Mouse (Mus musculus) splenic B cell, adult 2 months (primary cell): Measurements from ENCODE around the gene Ranbp9.

Experiments
- DNase-seq: peaks from one replicate; pipeline ENCODE4 v3.0.0-alpha.2; 2011; ENCODE audit warnings: low read depth, low spot score
- H3K27me3 ChIP-seq: 2 replicates; pipeline ENCODE4 v1.6.1; 2012; ENCODE audit warnings: mild to moderate bottlenecking, low read length, moderate library complexity, mixed read lengths; ENCODE audit not compliant: control insufficient read depth, poor library complexity, insufficient read depth, severe bottlenecking
- H3K36me3 ChIP-seq: 2 replicates; pipeline ENCODE4 v1.6.1; 2012; ENCODE audit warnings: mild to moderate bottlenecking, low read length, moderate library complexity, mixed read lengths; ENCODE audit not compliant: control insufficient read depth, poor library complexity, insufficient read depth, severe bottlenecking

Ranbp9 gene

GRCm38 (mm10) chr13:43447721-43448120, 33.4 kb downstream of the Ranbp9 start:
- no peak for DNase-seq
- no peaks in the 10 kb centered on the region for H3K36me3 ChIP-seq
- H3K27me3 ChIP-seq: no peaks in the 10 kb centered on the region

GRCm38 (mm10) chr13:43445754-43446153, 35.3 kb downstream of the Ranbp9 start:
- no peaks in the 10 kb centered on the region for H3K36me3 ChIP-seq
- no peak for DNase-seq
- H3K27me3 ChIP-seq: no peaks in the 10 kb centered on the region

DNA sequence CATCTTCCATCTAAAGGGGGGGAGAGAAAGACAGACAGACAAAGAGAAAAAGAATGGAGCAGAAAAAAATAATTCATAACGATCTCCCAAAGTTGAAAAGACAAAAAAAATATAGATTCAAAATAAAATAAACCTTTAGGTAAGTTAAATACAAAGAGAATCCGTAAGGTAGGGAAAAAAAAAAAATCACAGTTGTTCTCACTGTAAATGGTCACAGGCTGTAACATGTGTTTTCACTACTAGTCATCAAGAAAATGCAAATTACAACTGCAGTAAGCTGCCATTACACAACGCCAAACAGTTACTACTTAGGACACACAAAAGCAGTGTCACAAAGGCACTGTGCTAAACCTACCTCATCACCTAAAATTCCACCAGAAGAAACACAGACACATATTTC, 36.4 kb downstream of the Ranbp9 start:
- no peaks in the 10 kb centered on the region for H3K36me3 ChIP-seq
- no peak for DNase-seq

GRCm38 (mm10) chr13:43443706-43444105, 37.4 kb downstream of the Ranbp9 start:
- no peak for DNase-seq
- no peaks in the 10 kb centered on the region for H3K36me3 ChIP-seq
- no peaks in the 10 kb centered on the region for H3K27me3 ChIP-seq

More for the DNA sequence above, 36.4 kb downstream of the Ranbp9 start:
- no peaks in the 10 kb centered on the region for H3K27me3 ChIP-seq

DNA sequence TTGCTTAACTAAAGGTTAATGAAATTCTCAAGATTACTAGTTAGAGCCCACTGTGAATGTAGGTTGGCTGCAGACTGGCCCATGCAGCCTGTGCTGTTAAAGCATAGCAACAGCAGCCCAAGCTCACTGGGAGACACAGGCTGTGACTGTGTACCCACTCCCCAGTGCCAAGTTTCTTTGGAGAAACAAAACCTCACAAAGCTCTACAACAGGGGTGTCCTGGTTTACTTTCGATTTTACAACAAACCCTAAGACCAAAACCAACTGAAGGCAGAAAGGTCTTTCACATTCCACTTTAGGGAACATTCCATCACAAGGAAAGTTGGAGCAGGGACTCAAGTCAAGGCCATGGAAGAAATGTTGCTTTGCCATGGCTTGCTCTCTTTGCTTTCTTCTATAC, 38.5 kb downstream of the Ranbp9 start:
- DNase-seq: no peak
- Histone ChIP-seq H3K36me3 (no peaks in the 10 kb centered on the region), H3K27me3 (no peaks in the 10 kb centered on the region)

DNA sequence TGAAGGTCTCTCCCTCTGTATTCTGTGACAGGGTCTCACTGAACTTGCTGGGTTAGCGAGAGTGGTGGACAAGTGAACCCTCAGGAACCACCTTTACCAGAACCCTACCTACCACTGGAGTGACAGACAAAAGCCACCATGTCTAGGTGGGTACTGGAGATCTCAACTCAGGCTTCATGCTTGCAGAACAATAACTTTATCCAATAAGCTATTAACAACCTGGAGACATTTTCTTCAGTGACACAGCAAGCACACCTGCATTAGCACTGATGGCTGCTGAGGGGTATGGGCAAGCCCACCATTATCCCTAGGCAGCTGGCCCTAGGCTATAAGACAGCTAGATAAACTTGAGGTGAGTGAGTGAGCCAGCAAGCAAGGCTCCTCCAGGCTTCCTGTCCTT, 40.7 kb downstream of the Ranbp9 start:
- no peaks in the 10 kb centered on the region for H3K36me3 ChIP-seq
- DNase-seq: no peak
- H3K27me3 ChIP-seq: no peaks in the 10 kb centered on the region

GRCm38 (mm10) chr13:43433395-43433794, 47.7 kb downstream of the Ranbp9 start:
- H3K27me3 ChIP-seq: no peaks in the 10 kb centered on the region
- DNase-seq: no peak
- H3K36me3 ChIP-seq: 0 out of 2 replicates have a peak, but pooled peaks cover 3% of the 10 kb centered on the region

DNA sequence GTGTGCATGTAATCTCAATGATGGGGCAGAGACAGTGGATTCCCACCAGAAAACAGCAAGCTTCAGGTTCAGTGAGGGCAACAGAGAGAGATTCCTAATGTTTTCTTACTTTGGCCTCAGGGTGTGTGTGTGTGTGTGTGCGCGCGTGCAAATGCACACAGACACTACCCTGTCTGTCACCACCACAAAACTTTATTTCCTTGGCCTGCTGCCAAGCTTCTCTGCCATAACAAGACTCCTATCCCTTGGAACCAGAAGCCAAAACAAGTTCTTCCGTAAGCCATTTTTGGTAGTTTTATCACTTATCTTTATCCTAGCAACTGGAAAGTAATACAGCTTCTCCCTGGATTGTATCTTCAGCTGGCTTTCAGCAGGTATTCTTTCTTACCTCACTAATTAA, 52.6 kb downstream of the Ranbp9 start:
- DNase-seq: no peak
- Histone ChIP-seq H3K27me3 (no peaks in the 10 kb centered on the region; the same call in 1 of the 2 replicates), H3K36me3 (0 out of 2 replicates have a peak, but pooled peaks cover 3% of the 10 kb centered on the region)

DNA sequence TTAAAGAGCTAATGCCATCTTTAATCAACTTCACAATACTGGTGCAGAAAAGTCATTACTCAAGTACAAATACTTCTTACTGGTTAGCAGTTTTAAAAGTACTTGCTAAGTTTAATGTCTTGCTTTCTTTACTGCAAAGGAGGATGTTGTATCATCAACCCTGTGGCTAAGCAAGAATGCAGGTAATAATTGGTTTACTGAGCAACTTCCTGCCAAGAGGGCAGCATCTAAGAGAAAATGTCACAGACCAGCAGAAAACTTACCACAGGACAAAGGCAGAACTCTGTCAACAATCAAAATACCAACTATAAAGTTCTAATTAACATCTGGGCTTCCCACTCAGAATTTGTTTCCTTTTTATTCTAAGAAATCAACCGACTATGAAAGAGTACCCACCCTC, 65.8 kb downstream of the Ranbp9 start:
- H3K27me3 ChIP-seq: no peaks in the 10 kb centered on the region
- H3K36me3 ChIP-seq: peaks cover 22% of the 10 kb centered on the region; the same call in 1 of the 2 replicates
- no peak for DNase-seq

DNA sequence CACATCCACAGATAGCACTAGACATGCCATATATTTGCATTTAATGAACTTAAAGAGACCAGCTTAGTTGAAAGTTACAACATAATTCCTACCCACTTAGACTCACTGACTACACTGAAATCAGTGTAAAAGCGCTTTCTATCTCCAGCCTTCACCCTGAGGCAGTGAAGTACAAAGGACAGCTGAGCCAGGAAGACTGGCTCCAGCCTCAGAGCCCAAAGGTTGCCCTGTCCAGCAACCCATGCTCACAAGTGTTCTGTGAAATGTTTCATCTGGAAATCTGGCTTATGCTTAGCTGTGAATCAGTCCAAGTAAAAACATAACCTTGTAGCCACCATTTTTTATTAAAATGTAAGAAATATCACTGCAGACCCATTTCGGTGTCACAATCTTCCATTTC, 67.5 kb downstream of the Ranbp9 start:
- DNase-seq: no peak
- Histone ChIP-seq H3K36me3 (peaks cover 22% of the 10 kb centered on the region; the same call in 1 of the 2 replicates), H3K27me3 (no peaks in the 10 kb centered on the region)

GRCm38 (mm10) chr13:43412311-43412710, 68.8 kb downstream of the Ranbp9 start:
- no peak for DNase-seq

DNA sequence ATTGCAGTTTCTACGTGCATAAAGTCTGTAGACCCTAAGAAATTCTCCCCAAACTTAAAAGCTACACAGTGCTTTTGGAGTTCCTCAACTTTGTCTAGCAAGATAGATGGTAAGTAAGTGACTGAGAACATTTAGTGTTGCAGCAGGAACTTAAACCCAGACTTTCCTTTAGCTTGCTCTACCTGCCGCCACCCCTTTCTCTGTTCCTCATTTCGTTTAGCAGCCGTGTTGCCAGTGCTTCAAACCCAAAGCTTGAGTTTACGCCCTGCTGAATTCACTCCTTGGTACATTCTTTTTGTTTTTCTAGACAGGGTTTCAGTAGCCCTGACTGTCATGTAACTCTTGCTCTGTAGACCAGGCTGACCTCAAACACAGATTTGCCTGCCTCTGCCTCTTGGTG, 81.5 kb downstream of the Ranbp9 start:
- peak; percentile 83 for DNase-seq
- peaks cover 8% of the 10 kb centered on the region; the same call in 1 of the 2 replicates for H3K36me3 ChIP-seq
- no peaks in the 10 kb centered on the region; the same call in 1 of the 2 replicates for H3K27me3 ChIP-seq

More at GRCm38 (mm10) chr13:43412311-43412710, 68.8 kb downstream of the Ranbp9 start:
- Histone ChIP-seq H3K36me3 (peaks cover 21% of the 10 kb centered on the region; the same call in 1 of the 2 replicates), H3K27me3 (no peaks in the 10 kb centered on the region)

DNA sequence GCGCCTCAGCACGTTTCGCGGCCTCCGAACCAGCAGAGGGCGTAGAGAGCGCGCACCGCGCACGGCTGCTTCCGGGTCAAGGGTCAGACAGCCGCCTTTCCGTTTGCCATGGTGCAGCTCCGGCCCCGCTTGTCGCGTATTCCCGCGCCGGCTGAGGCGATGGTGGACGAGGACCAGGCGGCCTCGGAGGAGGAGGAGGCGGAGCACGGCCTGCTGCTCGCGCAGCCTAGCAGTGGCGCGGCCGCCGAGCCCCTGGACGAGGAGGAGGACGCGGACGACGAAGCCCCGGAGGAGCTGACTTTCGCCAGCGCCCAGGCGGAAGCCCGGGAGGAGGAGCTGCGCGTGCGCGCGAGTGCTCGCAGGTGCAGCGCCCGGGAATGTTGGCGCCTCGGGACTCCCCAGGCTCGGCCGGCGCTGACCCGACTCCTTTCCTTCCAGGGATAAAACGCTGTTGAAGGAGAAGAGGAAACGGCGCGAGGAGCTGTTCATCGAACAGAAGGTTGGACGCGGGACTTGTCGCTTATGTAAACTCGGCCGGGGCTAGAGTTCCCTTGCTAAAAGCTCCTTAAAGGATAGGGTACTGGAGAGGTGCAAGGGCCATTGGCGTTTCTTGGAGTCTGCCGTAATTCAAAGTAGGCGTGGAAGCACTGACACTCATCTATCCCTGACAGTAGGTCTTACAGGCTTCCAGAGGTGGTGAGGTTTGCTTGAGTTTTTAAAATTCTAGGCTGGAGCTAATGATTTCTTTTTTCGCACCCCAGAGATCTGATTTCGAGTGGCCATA, 82.6 kb downstream of the Ranbp9 start, which contains the start of gene Nol7:
Nol7 (plus strand) TSS at position 94 of the 784 bp plus-strand sequence.
- DNase-seq: peak; percentile 97
- Histone ChIP-seq H3K27me3 (no peaks in the 10 kb centered on the region; the same call in 1 of the 2 replicates), H3K36me3 (peaks cover 8% of the 10 kb centered on the region; the same call in 1 of the 2 replicates)

- Histone ChIP-seq H3K36me3 (peaks cover 6% of the 10 kb centered on the region; the same call in 1 of the 2 replicates), H3K27me3 (no peaks in the 10 kb centered on the region; the same call in 1 of the 2 replicates)
- no peak for DNase-seq
Observed at GRCm38 (mm10) chr13:43397700-43398296, 83.3 kb downstream of the Ranbp9 start.

DNA sequence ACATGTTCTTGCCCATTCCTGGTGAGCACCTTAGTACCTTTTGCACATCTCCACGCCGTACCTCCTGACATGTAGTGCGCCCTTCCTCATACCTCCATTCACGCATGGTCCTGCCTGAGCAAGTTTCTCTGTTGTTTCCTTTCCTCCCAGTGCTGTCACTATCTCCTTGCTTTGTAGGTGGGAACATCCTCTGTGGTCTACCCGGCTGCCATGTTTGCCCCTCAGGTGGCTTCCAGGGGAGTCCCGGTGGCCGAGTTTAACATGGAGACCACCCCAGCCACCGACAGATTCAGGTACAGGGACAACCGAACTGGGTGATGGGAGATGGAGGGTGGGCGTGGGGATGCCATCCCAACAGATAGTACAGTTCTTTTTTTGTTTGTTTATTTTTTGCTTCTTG, 95.8 kb downstream of the Ranbp9 start:
- Histone ChIP-seq H3K36me3 (no peaks in the 10 kb centered on the region), H3K27me3 (no peaks in the 10 kb centered on the region)
- no peak for DNase-seq
